Mouse (Mus musculus): ENCODE measurements around the gene Shoc2. TPM values are rescaled to one million over a fixed set of nuclear protein-coding genes. Genes with fewer than 3 reads are reported as not detected.
"Not testable (repeated sequence)": the region's sequence is repeated elsewhere in the genome, so short reads cannot be mapped to it uniquely, and the experiment has no call there.

The Shoc2 gene
- total RNA-seq (2017), result 70.9 and 75.4 TPM in 2 replicates

DNA sequence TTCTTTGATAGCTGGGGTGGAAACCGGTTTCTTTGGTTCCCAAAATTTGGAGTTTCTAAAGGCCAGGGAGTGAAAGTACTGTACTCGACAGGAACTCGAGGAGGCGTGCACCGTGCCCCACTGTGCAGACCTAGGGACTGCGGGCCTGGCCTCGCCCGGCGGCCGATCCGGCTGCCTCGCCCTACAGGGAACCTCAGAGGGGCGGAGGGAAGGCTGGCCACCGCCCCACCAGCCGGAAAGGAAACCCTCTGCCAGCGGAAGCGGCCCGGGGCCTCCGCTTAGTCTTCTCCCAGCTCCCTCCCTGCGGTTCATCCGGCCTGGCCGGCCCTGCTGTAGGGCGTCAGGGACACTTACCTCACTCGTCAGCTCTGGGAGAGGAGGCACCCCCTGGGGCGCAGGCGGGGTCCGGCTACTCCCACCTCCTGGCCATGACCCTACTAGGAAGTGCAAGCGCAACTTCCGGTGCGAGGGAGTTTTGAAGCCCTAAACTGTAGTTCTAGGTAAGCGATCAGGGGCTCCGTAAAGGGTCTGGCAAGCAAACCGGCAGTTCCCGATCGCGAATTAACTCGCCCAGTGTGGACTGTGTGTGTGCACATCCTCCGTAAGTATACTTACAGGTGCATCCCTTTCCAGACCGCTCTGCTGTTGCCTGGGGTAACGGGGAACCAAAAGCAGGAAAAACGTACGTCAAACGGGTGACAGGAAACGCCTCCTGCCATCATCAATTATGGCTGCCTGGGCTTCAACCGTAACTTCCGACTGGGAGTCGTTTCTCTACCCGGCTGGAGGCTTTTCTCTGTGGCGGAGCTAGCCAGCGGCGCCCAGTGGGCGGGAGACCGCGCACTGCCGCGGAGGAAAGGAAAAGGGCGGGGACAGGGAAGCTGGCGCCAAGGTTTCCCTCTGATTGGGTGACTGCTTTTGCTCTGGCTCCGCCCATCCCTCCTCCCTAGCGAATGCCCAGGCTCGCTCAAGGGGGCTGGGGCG lies at the start of gene Shoc2, which contains the start of gene Bbip1:
Gene Shoc2, plus strand, starts transcription at position 505 of the 984 bp plus-strand sequence.
Gene Bbip1, minus strand, starts transcription at position 826 of the 984 bp plus-strand sequence.
- peak; percentile 89 for ATAC-seq (ENCODE audit: extremely low read depth, insufficient number of reproducible peaks, low FRiP score, poor library complexity, severe bottlenecking)

DNA sequence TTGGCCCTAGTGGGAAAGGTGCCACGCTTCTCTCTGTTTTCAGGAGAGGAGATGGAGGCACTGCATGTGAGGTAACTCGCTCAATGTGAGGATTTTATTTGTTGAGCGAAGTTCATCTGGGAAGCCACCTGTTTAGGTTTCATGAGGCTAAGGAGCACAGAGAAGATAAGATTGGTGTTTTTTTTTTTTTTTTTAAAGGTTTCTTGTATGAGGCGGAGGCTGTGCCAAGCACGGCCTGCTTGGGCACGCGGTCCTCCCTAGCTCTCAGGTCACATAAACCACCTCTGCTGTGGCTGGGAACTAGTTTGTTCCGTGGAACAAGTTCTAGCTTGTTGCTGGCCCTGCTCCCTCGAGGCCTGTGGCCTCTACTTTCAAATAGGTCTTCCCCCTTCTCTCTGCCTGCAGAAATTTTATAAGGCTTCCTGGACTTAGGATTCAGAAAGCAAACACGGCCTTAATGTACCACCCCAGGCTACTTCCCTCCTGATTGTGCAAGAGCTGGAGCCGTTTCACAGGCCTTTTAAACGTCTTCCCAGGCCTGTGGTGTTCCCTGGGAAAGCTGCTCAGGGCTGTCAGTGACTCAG lies 49.5 kb upstream of the Shoc2 start:
- no peak for ATAC-seq (ENCODE audit: extremely low read depth, insufficient number of reproducible peaks, low FRiP score, poor library complexity, severe bottlenecking)

DNA sequence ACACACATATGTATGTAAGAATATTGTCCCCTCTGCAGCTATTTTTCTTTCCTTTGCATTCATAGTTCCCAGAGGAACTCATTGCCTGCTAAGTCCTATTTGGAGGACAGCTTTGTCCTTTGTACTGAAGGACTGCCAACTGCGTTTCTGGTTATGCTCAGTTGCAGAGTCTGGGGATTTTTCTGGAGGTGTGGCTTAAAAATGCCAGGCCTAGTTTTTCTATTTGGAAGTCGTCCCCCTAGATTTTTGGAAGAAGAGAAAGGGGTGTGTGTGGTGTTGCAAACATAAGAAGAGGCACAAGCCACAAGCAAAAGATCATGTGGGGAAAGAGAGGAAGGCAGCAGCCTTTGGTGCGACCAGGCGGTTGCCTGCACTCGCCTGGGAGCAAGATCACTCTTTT lies 46.1 kb upstream of the Shoc2 start:
- ATAC-seq (ENCODE audit: extremely low read depth, insufficient number of reproducible peaks, low FRiP score, poor library complexity, severe bottlenecking), result no peak

DNA sequence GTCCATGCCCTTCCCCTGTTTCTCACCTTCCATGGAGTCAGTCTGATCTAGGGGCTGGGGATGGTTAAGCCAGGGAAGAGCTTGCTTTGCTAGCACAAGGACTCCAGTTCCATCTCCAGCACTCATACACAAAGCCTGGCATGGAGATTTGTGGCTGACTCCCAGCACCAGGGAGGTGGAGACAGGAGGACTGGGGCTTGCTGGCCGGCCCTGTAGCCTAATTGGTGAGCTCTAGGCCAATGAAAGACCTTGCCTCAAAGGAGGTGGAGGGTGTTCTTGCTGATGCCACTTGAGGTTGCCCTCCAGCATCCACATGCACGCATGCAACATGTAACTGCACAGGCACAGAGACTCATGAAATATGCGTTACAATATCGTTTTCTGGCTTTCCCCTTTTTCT lies 45.6 kb upstream of the Shoc2 start:
- ATAC-seq (ENCODE audit: extremely low read depth, insufficient number of reproducible peaks, low FRiP score, poor library complexity, severe bottlenecking), result no peak

DNA sequence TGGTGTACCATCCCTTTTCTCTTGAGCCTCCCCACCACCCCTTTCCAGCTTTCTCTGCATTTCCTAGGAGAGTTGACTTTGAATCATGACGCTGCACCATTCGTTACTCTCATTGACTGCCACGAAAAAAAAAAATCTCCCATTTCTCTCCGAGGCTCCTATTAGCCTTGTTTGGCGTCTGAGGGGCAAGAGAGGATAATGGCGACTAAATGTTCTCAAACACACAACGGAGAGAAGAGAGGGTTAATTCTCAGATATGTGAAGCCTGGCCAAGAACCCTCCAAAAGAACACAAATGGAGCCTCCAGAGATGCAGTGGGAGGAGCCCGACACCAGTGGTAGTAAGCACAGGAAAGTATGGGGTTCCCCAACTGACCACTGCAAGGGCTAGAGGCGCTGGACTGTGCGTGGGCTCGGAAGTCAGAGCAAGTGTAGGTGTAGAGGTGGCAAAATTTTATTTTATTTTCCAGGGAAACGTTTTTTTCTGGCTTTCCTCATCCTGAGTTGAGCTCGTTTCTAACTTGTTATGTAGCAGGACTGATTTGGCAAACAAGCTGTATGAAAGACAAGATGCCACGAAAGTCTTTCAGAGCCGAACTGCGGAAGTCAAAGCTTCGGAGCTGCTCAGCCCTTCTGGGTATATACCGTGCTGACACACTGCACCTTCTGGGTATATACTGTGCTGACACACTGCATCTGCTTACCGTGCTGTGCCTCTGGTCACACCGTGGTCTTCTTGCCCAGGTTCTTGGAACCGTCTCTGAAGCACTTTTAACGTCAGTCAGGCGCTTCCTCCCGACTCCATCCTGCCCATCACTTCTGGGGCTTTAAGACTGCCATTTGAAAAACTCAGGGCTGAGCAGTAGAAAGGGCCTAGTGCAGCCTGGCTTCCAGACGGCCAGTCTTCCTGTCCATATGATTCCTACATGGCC lies 44.9 kb upstream of the Shoc2 start:
- no peak for ATAC-seq (ENCODE audit: extremely low read depth, insufficient number of reproducible peaks, low FRiP score, poor library complexity, severe bottlenecking)

DNA sequence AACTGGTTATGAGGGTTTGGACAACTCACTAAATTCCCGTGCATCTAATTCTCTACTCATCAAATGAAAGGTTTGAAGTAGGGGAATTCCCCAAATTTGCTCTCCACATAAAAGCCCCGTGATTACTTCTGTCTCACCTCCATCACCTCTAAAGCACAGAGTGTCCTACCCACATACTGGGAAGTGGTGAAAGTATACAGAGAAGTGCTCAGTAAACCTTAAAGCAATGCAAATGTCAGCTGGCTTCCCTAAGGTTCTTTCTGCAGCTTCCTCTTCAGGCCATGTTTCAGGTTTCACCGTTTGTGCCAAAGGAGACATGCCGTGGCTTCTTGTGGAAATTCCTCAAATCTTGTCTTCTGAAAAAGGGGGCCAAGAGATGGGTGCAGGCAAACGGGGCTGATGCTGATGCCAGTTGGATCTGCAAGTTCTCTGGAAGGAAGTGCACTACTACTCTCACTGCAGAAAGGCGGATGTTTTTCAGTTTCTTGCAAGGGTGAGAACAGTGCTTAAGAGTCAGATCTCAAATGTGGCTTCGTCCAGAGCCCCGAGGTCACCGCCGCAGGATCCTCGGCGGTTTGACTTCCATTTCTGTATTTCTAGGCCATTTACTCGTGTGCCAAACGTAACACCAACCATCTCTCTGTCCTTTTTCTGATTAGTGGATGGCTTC lies 44.0 kb upstream of the Shoc2 start:
- peak; percentile 55 for ATAC-seq (ENCODE audit: extremely low read depth, insufficient number of reproducible peaks, low FRiP score, poor library complexity, severe bottlenecking)

DNA sequence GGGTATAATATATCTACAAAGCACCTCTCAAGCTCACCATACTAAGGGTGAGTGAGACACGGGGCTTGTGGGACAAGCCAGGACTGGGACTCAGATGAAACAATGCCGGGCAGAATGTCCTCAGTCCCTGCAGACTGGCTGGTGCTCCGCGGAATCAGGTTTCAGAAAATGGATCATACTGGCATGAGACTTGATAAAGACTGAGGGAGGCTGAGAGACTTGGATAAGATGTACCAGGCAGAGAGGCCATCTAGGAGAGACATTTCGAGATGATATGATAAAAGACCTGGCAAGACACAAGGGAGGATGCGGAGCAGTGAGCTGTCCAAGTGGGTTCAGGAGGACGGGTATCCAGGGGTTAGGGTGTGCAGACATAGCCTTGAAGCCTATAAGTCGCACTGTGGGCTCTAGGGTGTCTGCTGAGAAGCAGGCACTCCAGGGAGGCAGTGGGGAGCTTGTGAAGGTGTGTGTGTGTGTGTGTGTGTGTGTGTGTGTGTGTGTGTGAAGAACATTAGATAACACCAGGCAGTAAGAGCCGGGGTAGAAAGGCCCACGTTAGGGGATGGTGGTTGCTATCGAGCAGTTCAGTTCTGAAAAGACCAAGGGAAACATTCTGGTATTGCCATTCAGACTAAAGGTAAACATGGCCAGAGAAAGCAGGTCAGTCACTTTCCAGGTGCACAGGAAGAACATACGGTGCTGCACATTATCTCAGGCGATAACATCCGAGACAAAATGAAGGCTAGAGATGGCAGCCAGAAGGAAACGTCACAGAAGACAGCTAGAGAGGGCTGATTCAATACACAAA lies 42.0 kb upstream of the Shoc2 start:
- no peak for ATAC-seq (ENCODE audit: extremely low read depth, insufficient number of reproducible peaks, low FRiP score, poor library complexity, severe bottlenecking)

DNA sequence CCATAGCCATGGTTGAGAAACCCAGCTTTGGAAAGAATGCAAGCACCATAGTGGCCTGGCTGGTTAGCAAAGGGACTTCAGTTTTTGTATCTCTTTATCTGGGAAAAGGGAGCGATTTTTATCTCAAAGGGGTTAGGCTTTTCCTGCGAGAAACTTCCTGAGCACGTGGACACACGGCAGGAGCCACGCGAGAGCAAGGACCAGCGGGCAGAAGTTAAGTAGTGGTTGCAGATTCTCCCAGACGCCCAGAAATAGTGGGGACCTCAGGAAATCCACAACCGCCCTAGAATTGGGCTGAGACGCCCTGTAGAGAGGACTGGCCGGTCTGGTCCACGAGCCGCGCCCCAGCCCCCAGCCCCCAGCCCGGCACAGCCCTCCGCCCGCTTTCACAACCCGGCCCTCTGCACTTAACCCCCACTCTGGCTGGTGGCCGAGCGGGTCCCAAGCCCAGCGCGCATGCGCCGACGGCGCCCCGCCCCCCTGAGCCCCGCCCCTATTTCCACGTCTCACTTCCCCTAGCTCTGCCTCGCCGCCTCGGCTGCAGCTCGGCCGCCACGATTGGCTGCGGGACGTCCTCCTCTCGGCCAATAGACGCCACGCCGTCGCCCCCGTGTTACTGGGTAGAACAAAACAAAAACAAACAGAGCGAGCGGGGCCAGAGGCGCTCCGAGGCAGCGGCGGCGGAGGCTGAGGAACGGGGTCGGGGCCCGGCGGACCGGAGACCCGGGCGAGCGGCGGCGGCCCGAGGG lies 41.2 kb upstream of the Shoc2 start:
- ATAC-seq (ENCODE audit: extremely low read depth, insufficient number of reproducible peaks, low FRiP score, poor library complexity, severe bottlenecking), result peak; percentile 90

DNA sequence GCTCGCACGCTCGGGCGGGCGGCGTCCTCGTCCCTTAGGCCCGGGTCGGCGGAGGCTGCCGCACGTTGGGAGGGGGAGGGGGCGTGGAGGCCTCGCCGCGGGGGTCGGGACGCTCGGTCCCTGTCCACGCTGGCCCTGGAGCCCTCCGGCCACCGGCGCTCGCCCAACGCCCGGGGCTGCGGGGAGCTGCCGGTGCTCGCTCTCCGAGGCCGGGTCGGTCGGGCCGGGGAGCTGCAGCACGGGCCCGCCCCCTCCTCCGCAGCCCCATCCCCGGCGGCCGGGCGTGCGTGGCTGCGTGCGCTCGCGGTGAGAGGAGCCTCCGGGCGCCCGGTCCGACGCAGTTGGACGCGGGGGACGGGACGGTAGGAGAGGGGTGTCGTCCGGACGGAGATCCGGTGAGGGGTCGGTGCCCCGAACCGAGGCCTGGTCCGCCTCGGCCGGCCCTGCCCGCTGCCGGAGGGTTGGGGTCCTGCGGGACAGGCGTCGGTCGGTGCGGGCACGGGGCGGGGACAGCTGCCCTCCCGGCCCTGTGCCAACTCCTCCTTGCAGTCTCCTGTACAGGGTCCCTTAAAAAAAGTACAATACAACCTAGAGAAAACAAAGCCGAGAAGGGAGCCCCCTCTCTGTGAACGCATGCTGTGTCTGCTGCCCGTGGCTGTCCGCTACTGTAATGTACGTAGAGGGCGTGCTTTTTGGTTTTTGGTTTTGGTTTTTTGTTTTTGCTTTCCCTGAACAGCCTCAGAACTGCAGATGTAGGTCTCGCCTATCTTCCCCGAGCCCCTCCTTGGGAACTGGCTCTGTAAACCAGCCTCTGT lies 40.4 kb upstream of the Shoc2 start:
- peak; percentile 25; the same call in 1 of the 2 replicates for ATAC-seq (ENCODE audit: extremely low read depth, insufficient number of reproducible peaks, low FRiP score, poor library complexity, severe bottlenecking)

DNA sequence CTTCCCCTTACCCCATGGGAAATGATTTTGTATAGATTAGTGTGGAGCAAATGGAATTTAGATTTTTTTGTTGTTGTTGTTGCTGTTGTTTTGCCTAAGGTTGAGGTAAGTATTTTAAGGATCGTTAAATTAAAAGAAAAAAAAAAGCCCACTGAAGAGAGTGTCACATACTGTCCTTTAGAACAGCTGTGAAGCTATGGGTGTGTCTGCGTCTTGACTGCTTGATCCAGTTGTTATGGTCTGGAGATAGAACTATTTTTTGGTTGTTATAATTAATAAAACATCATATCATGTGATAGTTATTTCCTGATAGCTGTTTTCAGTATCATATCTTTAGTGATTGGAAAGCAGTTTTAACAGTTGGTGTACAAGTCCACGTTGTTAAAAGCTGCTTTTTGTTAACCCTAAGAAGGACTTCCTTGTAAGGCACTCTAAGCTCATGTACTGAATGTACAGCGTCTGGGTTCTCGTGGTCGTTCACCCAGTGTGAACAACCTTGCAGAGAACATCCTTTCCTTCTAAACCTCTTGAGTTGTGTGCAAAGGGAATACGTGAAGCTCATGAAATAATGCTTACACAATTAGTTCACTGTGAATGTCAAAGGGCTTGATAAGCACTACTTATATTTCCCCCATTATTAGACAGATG lies 39.1 kb upstream of the Shoc2 start:
- ATAC-seq (ENCODE audit: extremely low read depth, insufficient number of reproducible peaks, low FRiP score, poor library complexity, severe bottlenecking), result no peak

DNA sequence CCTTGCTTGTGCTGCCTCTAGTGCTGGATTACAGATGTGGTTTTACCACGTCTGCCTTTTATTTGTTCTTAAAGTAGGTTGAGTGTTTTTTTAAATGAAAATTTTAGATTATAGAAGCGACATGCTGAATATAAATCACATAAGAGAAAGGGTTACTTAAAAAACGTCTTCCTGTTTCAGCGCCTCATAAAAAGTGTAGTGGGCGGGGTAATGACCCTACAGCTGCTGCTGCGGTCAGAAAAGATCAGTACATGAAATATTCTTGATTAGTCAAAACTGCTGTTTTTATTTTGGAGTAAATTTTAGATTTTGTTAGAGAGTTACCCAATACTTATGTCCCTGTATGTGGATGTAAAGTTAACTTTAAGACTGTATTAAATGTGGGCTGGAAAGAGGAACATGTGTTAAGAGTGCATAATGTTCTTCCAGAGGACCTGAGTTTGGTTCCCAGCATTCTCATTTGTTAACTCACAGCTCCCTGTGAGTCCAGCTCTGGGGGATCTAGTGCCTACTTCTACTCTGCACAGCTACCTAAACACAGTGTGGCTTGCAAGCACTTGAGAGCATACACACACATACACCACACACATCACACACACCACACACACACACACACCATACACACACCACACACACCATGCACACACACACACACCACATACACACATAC lies 37.9 kb upstream of the Shoc2 start:
- no peak for ATAC-seq (ENCODE audit: extremely low read depth, insufficient number of reproducible peaks, low FRiP score, poor library complexity, severe bottlenecking)

DNA sequence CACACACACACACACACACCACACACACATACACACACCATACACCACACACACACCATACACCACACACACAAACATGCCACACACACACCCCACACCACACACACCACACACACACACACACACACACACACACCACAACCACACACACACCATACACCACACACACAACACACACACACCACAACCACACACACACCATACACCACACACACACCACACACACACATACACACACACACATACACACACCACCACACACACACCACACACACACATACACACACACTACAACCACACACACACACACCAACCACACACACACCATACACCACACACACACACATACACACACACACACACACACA lies 37.4 kb upstream of the Shoc2 start:
- not testable (repeated sequence) for ATAC-seq (ENCODE audit: extremely low read depth, insufficient number of reproducible peaks, low FRiP score, poor library complexity, severe bottlenecking)

DNA sequence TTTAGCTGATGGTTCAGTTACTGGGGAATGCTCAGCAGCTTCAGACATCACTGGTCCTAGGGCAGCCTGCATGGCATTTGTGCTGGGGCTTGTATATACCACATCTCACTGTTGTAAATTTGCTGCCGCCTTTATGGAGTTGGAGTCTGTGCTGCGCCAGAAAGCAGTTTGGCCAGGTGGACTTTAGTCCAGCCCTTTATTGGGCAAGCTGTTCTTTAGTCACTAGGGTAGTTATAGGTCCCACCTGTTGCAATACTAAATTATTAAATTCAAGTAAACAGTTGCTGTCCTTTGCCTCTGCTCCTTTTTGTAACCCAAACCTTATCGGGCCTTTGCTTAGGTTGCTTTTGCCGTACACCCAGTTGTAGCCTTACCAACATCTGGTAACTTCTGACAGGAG lies 29.2 kb upstream of the Shoc2 start:
- ATAC-seq (ENCODE audit: extremely low read depth, insufficient number of reproducible peaks, low FRiP score, poor library complexity, severe bottlenecking), result no peak

DNA sequence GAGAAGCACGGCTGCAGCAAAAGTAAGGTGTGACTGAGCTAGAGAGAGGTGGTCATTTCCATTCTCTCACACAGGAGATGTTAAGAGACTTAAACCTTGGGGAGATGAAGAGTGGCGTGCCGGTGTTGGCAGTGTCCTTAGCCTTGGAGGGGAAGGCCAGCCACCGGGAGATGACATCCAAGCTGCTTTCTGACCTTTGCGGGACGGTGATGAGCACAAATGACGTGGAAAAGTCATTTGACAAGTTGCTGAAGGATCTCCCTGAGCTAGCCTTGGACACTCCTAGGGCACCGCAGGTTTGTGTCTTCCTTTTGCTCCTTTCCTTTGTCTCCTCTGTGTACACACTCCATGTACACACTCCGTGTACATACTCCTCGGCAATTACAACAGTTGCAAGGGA lies 24.6 kb upstream of the Shoc2 start:
- no peak for ATAC-seq (ENCODE audit: extremely low read depth, insufficient number of reproducible peaks, low FRiP score, poor library complexity, severe bottlenecking)

DNA sequence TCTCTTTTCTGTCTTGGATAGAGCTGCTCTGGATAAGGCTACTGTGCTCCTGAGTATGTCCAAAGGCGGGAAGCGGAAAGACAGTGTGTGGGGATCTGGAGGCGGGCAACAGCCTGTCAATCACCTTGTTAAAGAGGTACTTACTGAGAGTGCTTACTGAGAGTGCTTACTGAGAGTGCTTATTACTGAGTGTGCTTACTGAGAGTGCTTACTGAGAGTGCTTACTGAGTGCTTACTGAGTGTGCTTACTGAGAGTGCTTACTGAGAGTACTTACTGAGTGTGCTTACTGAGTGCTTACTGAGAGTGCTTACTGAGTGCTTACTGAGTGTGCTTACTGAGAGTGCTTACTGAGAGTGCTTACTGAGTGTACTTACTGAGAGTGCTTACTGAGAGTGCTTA lies 22.1 kb upstream of the Shoc2 start:
- ATAC-seq (ENCODE audit: extremely low read depth, insufficient number of reproducible peaks, low FRiP score, poor library complexity, severe bottlenecking), result not testable (repeated sequence)

DNA sequence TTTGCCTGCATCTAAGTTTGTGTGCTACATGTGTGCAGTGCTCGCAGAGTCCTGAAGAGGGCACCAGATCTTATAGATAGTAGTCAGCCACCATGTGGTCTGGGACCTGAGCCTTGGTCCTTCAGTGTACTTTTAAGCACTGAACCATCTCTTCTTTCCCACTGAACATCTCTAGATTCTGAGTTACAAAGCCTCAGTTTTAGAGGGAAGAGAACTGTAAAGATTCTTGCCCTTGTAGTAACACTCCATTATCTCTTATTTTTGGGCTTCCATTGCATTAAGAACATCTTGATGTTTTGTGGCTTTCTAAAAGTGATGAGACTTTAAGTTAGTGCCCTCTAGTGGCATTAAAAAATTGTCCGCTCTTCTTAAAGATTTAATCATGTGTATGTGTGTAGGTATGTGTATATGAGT lies 18.8 kb upstream of the Shoc2 start:
- peak; percentile 74 for ATAC-seq (ENCODE audit: extremely low read depth, insufficient number of reproducible peaks, low FRiP score, poor library complexity, severe bottlenecking)
